Mouse (Mus musculus): ENCODE measurements around the gene Pcgf1. TPM values are rescaled to one million over a fixed set of nuclear protein-coding genes. Genes with fewer than 3 reads are reported as not detected.

Pcgf1 gene
- polyA plus RNA-seq (2014; fragmentation: Illumina TruSeq; extraction: RNeasy Lipid Tissue Mini Kit (QIAGEN cat#74804); ENCODE audit: low read depth, low replicate concordance): 3.8 TPM

DNA sequence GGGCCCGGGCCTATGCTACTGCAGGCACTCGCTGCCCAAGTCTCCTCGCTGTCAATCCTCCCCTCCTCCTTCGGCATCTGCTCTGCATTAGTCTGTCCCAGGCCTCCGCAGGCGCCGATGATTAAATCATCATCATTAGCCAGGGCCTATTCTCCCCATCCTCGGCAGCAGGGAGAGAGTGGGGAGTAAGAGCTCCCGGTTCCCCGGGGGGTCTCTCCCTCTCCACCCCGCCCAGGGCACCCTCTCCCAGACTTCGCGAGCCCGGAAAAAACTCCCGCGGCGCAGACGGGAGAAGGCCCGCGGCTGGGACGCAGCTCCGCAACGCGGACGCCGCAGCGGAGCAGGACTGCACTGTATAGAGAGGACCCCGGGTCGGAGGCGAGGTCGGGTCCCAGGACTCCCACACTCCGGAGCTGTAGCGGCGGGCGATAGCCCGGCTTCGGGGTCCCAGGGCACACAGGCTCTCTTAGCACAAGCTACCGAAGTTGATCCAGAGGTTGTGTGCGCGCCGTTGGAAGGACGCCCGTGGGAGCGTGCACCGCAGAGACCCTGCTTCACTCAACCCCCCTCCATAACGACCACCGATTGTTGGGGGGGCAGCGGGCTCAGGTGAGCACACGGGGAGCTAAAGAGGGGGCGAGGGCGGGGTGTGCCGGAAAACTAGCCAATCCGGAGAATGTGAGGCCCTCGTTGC, at the start of gene Pcgf1:
Gene Pcgf1 (plus strand): TSS at position 240 of the 694 bp plus-strand sequence.

DNA sequence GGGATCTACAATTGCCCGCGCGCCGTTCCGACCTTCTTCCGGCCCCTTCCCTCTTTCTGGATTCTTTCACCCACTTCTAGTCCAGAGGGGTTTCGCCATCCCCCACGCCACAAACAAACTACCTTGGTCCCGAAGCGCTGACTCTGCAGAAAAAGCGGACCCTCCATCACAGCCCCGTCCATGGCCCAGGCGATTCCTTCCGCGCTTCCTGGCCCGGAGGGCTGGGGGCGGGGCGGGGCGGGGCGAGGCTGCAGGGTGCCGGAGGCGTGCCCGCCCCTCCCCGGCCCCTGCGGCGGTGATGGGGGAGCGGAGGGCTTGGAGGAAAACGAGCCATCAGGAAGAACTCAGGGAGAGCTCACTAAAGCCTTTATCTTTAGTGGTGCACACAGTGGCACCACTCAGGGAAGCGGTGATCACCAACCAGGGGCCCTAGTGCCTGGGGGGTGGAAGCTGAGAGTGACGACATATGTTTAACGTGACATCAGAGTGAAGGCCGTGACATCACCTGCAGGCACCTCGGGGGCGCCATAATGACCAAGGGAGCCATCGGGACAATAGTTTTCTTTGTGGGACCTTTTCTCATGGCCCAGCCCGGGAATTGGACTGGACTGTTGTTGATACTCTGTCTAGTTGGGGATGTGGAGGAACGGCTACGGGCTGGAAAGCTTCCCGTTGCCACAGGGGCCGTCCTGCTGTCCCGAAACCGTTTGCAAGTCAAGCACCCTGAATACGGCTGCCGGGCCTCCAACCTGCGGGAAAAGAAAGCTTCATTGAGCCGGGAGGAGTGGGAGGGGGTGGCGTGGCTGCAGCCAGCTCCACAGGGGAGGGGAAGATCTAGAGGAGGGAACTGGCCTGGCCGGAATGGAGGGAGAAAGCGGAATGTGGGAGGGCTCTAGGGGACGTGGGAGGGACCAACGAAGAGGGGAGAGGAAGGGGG, 44.2 kb upstream of the Pcgf1 start, which contains the start of the genes Dok1 and Loxl3:
Gene Dok1 (minus strand): TSS at position 223 of the 937 bp plus-strand sequence.
Gene Loxl3 (plus strand): TSS at position 925 of the 937 bp plus-strand sequence.

DNA sequence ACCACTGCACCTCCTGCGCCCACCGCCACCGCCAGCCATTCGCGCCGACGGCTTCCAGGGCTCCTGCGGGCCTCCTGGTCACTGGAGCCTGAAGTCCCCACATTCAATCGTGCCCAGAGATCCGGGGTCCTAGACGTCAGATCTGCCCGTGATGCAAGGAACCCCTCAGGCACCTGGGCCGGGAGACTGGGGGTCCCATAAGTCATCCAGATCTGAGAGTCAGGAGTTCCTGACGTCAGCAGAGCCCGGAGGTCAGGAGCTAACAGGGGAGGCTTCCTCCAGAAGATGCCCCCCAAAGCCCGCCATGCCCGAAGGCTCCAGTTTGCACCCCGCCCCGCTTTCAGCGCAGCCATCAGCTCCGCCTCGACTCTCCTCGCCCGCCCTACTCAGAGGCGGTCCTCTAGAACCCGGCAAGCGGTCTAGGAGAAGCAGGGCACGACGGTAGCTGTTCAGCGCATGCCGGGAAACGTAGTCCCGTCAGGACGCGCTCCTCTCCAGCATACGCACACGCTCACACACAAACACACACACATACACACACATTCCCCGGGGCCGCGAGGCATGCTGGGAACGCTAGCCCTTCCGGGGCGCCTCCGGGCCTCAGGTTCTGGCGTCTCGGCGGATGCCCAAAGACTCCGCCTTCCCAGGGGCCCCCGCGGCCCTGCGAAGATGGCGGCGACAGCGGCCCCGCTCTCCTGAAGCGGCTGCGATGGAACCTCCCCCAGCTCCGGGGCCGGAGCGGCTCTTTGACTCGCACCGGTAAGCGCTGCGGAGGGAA, 23.4 kb upstream of the Pcgf1 start, which contains the start of gene Aup1:
Gene Aup1 (plus strand): TSS at position 448 of the 778 bp plus-strand sequence.

DNA sequence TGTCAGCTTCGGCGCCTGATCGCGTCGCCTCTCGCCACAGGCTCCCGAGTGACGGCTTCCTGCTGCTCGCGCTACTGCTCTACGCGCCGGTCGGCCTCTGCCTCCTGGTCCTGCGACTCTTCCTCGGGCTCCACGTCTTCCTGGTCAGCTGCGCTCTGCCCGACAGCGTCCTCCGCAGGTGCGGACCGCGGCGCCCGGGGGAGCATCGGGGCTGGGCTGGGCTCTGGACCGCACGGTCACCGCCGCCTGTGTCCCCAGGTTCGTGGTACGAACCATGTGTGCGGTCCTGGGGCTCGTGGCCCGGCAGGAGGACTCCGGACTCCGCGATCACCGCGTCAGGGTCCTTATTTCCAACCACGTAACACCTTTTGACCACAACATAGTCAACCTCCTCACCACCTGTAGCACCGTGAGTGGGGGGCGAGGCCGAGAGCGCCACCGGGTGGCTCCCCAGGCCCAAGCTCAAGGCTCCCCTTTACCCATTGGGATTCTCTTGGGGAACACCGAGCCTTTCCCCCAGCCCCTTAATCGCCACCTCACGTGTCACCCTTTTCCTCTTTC, 22.7 kb upstream of the Pcgf1 start, which contains the start of gene Htra2:
Gene Htra2 (minus strand): TSS at position 403 of the 561 bp plus-strand sequence.

DNA sequence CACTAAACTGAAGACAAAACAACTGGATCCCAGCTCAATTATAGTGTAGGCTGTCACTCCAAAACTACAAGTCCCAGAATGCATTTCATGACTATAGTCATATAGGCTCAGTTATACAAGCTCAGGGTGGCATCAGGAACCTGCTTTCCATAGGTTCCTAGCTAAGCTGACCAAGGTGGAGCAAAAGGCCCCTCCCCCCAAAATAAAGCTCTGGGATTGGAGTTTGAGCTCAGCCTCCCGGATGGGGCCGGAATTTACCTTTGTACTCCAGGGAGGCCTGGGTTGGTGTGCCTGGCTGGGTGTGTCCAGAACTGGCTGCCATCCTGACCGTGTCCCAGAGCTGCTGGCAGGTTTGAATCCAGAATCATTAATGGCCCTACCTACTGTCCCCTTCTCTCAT, 19.9 kb upstream of the Pcgf1 start, which contains the start of gene Dqx1:
Gene Dqx1 (plus strand): TSS at position 55 of the 400 bp plus-strand sequence.

DNA sequence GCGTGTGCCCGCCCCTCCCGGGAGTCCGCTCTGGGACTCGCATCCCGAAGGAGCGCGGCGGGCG, 7.6 kb upstream of the Pcgf1 start, which contains the start of gene Tlx2:
Gene Tlx2 (minus strand): TSS at position 47 of the 64 bp plus-strand sequence.

DNA sequence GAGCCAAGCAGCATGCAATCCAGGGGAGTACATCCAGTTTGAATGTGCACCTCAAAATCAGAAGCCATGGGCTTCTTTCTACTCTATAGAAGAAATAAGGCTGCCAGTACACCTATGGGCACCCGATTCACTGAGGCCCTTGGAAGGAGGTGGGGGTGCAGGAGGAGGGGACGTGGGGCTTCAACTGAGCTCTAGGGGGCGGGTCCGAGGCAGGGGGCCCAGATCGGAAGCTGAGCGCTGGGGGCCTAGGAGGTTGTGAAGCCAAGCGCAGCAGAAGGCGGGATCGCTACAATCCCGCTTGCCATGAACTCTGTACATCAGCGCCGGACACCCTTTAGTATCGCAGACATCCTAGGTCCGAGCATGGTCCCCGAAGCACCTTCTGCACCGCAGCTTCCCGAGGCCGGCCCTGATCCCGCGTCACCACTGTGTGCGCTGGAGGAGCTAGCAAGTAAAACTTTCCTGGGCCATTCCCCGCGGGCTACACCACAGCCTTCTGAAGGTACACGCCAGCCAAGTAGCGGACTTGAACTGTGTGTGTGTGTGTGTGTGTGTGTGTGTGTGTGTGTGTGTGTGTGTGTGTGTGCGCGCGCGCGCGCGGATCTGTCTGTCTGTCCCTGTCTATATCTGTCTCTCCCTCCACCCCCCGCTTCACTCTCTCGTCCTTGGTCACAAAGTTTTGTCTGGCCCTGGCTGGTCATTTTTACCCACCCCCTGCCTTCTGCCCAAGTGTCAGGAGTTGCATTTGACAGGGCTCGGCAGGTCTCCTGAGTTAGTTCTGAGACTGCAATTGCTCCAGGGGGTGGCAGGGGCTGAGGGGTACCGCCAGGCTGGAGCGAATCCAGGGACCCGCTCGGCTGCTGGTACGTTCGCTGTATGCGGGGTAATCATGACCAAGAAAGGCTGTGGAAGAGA, 8.7 kb downstream of the Pcgf1 start, which contains the start of gene Lbx2:
Gene Lbx2 (plus strand): TSS at position 247 of the 915 bp plus-strand sequence.

DNA sequence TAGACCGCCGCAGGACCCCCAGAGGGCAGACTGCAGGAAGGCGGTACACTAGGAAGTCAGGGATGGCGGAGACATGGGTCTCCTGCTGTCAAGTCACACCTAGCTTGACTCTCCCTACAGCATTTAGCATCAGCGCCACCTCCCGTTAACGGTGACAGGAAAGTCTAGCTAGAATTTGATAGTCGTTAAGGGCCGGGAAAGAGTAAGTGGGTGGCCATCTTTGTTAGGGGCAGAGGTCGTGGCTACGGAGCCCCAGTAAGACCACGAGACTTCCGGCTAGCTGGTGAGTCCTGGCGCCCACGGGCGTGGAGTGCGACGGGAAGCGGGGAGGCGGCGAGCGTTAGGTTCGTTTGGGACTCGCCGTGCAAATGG, 23.6 kb downstream of the Pcgf1 start, which contains the start of the genes Ccdc142 and Gm42688:
Gene Ccdc142 (plus strand): TSS at position 286 of the 372 bp plus-strand sequence.
Gene Gm42688 (plus strand): TSS at position 302 of the 372 bp plus-strand sequence.

DNA sequence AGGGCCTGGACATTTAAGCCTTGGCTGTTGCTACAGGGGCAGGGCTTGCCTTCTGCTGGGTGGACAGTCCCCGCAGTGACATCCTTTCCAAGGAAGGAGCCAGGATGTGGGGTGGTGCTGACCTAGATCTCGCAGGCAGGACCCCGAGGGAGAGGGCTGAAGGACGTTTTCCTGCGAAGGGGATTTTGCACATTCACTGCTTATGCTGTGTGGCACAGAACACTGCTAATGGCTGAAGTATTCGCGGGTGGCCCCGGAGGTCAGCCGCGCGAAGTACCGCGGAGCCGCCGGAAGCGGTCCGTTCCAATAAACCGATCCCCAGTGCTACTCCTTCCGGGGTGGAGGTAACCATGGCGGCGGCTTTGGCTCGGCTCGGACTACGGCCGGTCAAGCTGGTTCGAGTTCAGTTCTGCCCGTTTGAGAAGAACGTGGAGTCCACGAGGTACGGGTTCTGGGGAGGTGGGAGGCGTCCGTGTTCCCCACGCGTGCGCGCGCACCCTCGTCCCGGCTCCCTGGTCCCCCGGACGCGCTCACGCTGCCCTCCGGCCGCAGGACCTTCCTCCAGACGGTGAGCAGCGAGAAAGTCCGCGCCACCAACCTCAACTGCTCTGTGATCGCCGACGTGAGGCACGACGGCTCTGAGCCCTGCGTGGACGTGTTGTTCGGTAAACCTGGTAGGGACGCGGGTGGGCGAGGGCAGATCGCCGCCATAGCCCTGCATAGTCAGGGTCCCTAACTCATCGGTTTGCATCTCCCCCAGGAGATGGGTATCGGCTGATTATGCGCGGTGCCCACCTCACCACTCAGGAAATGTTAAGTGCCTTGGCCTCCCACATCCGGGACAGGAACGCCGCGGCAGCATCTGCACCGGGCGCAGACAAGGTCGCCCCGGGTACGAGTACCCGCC, 31.3 kb downstream of the Pcgf1 start, which contains the start of gene Mrpl53:
Gene Mrpl53 (plus strand): TSS at position 279 of the 907 bp plus-strand sequence.

DNA sequence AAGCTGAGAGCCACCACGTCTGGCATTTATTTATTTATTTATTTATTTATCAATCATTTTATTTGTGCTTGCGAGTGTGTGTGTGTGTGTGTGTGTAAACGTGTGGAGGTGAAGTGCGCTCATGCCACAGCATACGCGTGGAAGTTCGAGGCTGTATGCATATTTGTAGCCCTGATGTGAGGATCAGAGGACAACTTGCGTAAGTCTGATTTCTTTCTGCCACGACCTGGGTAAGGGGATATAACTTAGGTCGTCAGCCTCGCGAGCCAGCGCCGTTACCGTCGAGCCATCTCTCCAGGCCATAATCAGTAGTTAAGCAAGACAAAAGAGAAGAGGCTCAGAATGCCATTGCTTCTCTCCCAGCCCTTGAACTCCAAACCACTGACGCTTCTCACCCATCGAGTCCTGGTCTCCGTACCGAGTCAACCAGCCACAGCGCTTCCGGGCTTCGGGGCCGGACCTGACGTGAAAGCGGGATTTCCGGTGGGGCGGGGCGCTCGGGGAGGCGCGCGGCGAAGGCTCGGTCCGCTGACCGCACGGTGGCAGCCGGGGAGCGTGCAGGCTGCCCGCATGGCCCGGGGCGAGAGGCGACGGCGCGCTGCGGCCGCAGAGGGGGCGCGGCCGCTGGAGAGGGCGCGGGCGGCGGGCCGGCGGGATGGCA, 37.5 kb downstream of the Pcgf1 start, which contains the start of gene Mogs:
Gene Mogs (plus strand): TSS at position 486 of the 661 bp plus-strand sequence.

DNA sequence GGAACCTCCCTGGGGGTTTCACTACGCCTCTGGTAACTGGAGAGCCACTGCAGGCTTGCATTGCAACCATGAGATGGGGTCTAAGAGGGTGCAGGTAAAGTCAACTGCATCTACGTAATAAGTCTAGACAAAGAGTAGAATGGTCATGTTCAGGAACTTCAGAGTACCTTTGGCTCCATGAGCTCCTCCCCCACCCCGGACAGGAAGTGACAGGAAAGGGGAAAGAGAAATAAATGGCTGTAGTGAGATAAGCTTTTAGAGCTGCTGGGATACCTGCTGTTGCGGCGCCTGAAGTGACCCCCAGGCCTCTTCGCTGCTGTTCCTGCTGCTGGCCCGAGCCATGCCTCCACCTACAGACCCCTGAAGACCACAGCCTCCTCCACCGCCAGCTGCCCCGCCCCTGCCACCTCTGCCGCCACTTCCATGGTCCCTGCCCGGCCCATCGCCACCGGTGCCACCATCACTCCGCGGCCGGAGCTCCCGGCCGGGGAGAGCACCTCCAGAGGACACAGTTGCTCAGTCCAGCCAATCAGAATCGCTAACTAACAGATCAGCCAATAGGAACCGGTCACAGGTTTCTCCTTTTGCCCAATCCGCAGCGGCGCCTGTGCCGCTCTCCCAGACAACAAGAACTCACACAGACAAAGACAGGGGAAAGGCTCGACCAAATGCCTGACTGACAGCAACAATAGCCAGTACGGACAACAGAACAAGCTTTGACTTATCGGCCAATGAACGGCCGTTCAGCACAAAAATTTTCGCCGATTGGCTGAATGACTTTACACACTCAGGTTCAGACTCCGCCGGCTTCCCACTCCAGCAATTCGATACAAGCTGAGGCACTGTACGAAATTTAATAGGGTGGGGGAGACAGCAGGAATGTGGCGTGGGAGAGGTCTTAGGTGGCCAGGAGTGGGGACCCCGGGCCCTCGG, 43.5 kb downstream of the Pcgf1 start, which contains the start of gene Wbp1:
Gene Wbp1 (minus strand): TSS at position 630 of the 933 bp plus-strand sequence.

DNA sequence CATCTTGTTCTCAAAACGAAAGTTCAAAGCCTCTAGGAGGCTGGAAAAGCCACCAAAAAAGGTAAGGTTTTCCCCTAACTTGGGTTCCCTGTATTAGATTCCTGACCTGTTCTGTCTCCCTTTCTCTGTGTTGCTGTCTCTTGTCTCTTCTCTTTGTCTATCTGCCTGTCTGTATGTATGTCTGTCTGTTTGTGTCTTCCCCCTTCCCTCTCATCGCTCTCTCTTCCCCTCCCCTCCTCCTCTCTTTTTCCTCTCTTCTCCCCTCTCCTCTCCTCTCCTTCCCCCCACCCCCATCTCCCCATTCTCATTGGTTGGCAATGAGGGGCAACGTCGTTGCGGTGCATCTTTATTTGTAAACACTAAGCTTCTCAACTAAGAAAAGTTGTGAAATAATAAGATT, 47.7 kb downstream of the Pcgf1 start, which contains the start of gene Ino80b:
Gene Ino80b (minus strand): TSS at position 101 of the 400 bp plus-strand sequence.

Other genes with a start within 250 kb of the Pcgf1 start
- gene Sema4f, start 138.1 kb upstream of the Pcgf1 start, polyA plus RNA-seq (2014; fragmentation: Illumina TruSeq; extraction: RNeasy Lipid Tissue Mini Kit (QIAGEN cat#74804); ENCODE audit: low read depth, low replicate concordance): not detected
- gene M1ap, start 131.0 kb upstream of the Pcgf1 start, polyA plus RNA-seq (2014; fragmentation: Illumina TruSeq; extraction: RNeasy Lipid Tissue Mini Kit (QIAGEN cat#74804); ENCODE audit: low read depth, low replicate concordance): not detected
- gene Dok1, start 44.4 kb upstream of the Pcgf1 start, polyA plus RNA-seq (2014; fragmentation: Illumina TruSeq; extraction: RNeasy Lipid Tissue Mini Kit (QIAGEN cat#74804); ENCODE audit: low read depth, low replicate concordance): not detected
- 1.3 TPM for gene Loxl3, start 43.7 kb upstream of the Pcgf1 start, polyA plus RNA-seq (2014; fragmentation: Illumina TruSeq; extraction: RNeasy Lipid Tissue Mini Kit (QIAGEN cat#74804); ENCODE audit: low read depth, low replicate concordance)
- gene Aup1, start 23.3 kb upstream of the Pcgf1 start, polyA plus RNA-seq (2014; fragmentation: Illumina TruSeq; extraction: RNeasy Lipid Tissue Mini Kit (QIAGEN cat#74804); ENCODE audit: low read depth, low replicate concordance): 3.8 TPM
- 1.8 TPM for gene Htra2, start 22.6 kb upstream of the Pcgf1 start, polyA plus RNA-seq (2014; fragmentation: Illumina TruSeq; extraction: RNeasy Lipid Tissue Mini Kit (QIAGEN cat#74804); ENCODE audit: low read depth, low replicate concordance)
- gene Dqx1, start 20.0 kb upstream of the Pcgf1 start, polyA plus RNA-seq (2014; fragmentation: Illumina TruSeq; extraction: RNeasy Lipid Tissue Mini Kit (QIAGEN cat#74804); ENCODE audit: low read depth, low replicate concordance): 0.61 TPM
- gene Tlx2, start 7.6 kb upstream of the Pcgf1 start, polyA plus RNA-seq (2014; fragmentation: Illumina TruSeq; extraction: RNeasy Lipid Tissue Mini Kit (QIAGEN cat#74804); ENCODE audit: low read depth, low replicate concordance): not detected
- gene Lbx2, start 8.5 kb downstream of the Pcgf1 start, polyA plus RNA-seq (2014; fragmentation: Illumina TruSeq; extraction: RNeasy Lipid Tissue Mini Kit (QIAGEN cat#74804); ENCODE audit: low read depth, low replicate concordance): not detected
- gene Ccdc142, start 23.7 kb downstream of the Pcgf1 start, polyA plus RNA-seq (2014; fragmentation: Illumina TruSeq; extraction: RNeasy Lipid Tissue Mini Kit (QIAGEN cat#74804); ENCODE audit: low read depth, low replicate concordance): not detected
- 0.53 TPM for gene Gm42688, start 23.7 kb downstream of the Pcgf1 start, polyA plus RNA-seq (2014; fragmentation: Illumina TruSeq; extraction: RNeasy Lipid Tissue Mini Kit (QIAGEN cat#74804); ENCODE audit: low read depth, low replicate concordance)
- gene Mrpl53, start 31.2 kb downstream of the Pcgf1 start, polyA plus RNA-seq (2014; fragmentation: Illumina TruSeq; extraction: RNeasy Lipid Tissue Mini Kit (QIAGEN cat#74804); ENCODE audit: low read depth, low replicate concordance): 50.2 TPM
- gene Mogs, start 37.6 kb downstream of the Pcgf1 start, polyA plus RNA-seq (2014; fragmentation: Illumina TruSeq; extraction: RNeasy Lipid Tissue Mini Kit (QIAGEN cat#74804); ENCODE audit: low read depth, low replicate concordance): 2.3 TPM
- 2.1 TPM for gene Wbp1, start 43.7 kb downstream of the Pcgf1 start, polyA plus RNA-seq (2014; fragmentation: Illumina TruSeq; extraction: RNeasy Lipid Tissue Mini Kit (QIAGEN cat#74804); ENCODE audit: low read depth, low replicate concordance)
- not detected for gene Ino80b, start 47.6 kb downstream of the Pcgf1 start, polyA plus RNA-seq (2014; fragmentation: Illumina TruSeq; extraction: RNeasy Lipid Tissue Mini Kit (QIAGEN cat#74804); ENCODE audit: low read depth, low replicate concordance)
- 0.24 TPM for gene Rtkn, start 57.6 kb downstream of the Pcgf1 start, polyA plus RNA-seq (2014; fragmentation: Illumina TruSeq; extraction: RNeasy Lipid Tissue Mini Kit (QIAGEN cat#74804); ENCODE audit: low read depth, low replicate concordance)
- not detected for gene Wdr54, start 78.5 kb downstream of the Pcgf1 start, polyA plus RNA-seq (2014; fragmentation: Illumina TruSeq; extraction: RNeasy Lipid Tissue Mini Kit (QIAGEN cat#74804); ENCODE audit: low read depth, low replicate concordance)
- gene 1700003E16Rik, start 78.5 kb downstream of the Pcgf1 start, polyA plus RNA-seq (2014; fragmentation: Illumina TruSeq; extraction: RNeasy Lipid Tissue Mini Kit (QIAGEN cat#74804); ENCODE audit: low read depth, low replicate concordance): not detected
- 10.8 TPM for gene Dctn1, start 88.1 kb downstream of the Pcgf1 start, polyA plus RNA-seq (2014; fragmentation: Illumina TruSeq; extraction: RNeasy Lipid Tissue Mini Kit (QIAGEN cat#74804); ENCODE audit: low read depth, low replicate concordance)
- gene Slc4a5, start 142.0 kb downstream of the Pcgf1 start, polyA plus RNA-seq (2014; fragmentation: Illumina TruSeq; extraction: RNeasy Lipid Tissue Mini Kit (QIAGEN cat#74804); ENCODE audit: low read depth, low replicate concordance): 0.65 TPM
- 3.4 TPM for gene Mthfd2, start 248.0 kb downstream of the Pcgf1 start, polyA plus RNA-seq (2014; fragmentation: Illumina TruSeq; extraction: RNeasy Lipid Tissue Mini Kit (QIAGEN cat#74804); ENCODE audit: low read depth, low replicate concordance)
- gene Mob1a, start 248.1 kb downstream of the Pcgf1 start, polyA plus RNA-seq (2014; fragmentation: Illumina TruSeq; extraction: RNeasy Lipid Tissue Mini Kit (QIAGEN cat#74804); ENCODE audit: low read depth, low replicate concordance): 94.8 TPM

All from kidney, adult 10 weeks (tissue).